Mouse (Mus musculus) kidney, postnatal 4 days (tissue): ENCODE results near the gene Tnf.
A peak's percentile ranks its signal among the peaks of the same experiment; 100 is the strongest.

Experiments
- DNase-seq, 2 experiments: peaks; one replicate each; pipeline ENCODE4 v3.0.0; 2021; ENCODE audit warnings: mixed read lengths in 2 of 2

Tnf gene

DNA sequence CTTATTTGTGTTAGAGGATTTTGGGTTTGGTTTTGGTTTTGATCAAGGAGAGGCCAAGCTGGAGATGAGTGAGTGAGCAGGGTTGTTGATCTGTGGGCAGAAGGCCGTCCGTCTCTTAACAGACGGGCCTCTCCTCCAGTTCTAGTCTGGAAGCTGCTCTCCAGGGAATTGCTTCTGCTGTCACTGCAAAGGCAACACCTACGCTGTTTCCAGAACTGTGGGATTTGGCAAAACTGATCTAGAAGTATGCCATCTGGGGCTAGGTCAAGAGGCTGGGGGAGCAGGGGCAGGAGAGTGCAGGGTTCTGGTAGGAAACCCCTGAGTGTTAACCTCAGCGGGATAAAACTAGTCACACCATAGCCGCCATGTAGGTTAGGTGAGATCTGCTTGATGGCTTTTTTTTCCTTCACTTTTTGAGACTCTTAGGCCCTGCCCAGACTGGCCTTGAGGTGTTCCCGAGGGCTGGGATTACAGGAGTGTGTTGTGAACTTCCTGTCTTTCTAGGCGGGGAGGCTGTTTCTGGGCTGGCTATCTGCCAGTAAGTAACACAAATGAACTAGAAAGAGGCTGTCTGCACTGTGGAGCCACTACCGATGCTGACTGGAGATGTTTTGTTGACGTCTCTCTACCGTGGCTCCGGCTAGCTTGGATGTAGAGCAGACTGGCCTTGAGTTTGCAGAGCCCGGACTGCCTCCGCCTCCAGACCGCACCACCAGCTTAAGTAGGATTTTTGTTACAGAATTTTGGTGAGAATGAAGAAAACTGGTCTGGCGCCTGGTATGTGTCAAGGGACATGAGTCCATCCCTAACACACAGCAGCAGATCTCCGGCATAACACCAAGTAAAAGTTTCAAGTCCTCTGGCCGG, 31.5 kb upstream of the Tnf start, which contains the start of gene Atp6v1g2:
Gene Atp6v1g2, plus strand, starts transcription at position 547 of the 867 bp plus-strand sequence.
- DNase-seq, result peak; percentile 20 to 51

DNA sequence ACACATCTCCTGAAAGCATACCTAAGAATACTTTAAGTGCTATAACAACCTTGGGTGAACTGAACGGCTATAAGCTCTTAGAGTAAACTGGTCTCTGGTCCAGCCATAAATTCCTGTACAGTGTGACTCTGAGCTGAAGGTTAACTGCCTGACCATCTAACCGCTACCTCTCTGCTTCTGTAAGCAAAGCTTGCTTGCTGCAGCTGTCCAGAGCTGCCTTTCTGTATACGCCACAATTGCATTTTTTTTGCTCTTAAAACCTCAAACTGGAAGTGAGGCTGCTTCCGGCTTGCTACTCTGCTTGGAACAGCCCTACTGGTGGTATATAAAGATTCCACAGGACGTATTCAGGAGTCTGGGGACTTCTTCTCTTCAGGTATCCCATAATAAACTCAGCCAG, 30.9 kb upstream of the Tnf start:
- peak; percentile 5 to 19 for DNase-seq

- DNase-seq, result peak; percentile 93 to 95
These were observed 30.2 kb upstream of the Tnf start for GRCm38 (mm10) chr17:35232043-35232442.

DNA sequence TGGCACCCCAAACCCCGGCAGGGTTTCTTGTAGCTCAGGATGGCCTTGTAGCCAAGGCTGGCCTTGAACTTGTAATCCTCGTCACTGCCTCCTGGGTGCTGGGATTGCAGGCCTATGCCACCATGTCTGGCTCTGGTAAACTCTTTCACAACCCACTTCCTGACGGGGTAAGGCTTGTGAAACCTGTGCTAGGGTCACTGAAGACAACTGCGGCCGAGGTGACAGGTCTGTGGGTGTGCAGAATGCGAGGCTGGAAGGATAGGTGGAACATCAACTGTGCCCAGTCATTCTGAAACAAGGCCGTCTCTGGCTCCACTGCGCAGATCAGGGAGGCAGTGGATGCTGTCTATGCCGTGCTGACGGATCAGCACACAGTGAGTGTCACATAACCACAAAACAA, 29.2 kb upstream of the Tnf start:
- no peak for DNase-seq

GRCm38 (mm10) chr17:35226561-35227046, 24.8 kb upstream of the Tnf start:
- DNase-seq, result peak in 1 of 2 experiments; percentile 52

- no peak for DNase-seq
These were observed 23.6 kb upstream of the Tnf start for GRCm38 (mm10) chr17:35225456-35225855.

GRCm38 (mm10) chr17:35224641-35225040, 22.8 kb upstream of the Tnf start:
- no peak for DNase-seq

DNA sequence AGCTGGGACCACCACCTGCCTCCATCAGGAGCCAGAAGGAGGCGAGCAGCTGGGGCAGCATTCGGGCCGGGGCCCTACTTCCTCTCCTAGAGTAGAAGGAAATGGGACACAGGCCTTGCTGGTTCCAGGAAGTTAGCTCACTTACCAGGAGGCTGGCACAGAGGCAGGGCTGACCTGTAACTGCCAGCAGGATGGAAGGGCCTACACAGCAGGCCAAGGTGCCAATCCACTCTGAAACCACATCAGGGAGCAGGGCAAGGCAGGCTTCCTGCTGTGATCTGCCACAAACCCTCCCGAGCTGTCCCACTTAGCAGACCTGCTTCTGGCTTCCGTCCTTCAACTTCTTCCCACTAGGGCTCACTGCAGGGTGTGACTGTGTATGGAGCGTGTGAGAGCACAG, 20.5 kb upstream of the Tnf start:
- peak in 1 of 2 experiments; percentile 54 for DNase-seq

GRCm38 (mm10) chr17:35220156-35220952, 18.5 kb upstream of the Tnf start, which contains the start of gene Gm16181:
Gm16181 (plus strand) TSS chr17:35220834.
- DNase-seq, result peak; percentile 64 to 73

DNA sequence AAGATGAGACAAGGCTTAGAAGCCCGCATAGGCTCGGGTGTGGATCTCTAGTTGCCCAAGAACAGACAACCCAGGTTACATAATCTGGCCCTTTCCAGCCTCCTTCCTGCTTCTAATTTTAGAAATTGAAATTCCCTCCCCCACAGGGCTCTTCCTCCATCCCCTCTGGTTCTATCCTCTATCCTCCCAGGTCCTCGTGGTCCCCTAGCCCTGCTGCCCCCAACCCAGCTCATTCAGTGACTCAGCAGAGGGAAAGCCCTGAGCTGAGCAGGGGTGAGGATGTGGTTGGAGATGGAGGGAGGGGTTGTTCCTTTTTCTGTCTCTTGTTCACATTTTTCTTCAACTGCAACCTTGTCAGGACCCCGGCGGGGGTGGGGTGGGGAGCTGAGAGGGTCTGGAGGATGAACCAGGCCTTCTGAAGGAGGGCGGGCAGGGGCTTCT, 17.8 kb upstream of the Tnf start:
- no peak for DNase-seq

- DNase-seq, result peak; percentile 45 to 64
These were observed 16.8 kb upstream of the Tnf start for GRCm38 (mm10) chr17:35218516-35219193.

GRCm38 (mm10) chr17:35213071-35213470, 11.3 kb upstream of the Tnf start:
- DNase-seq, result no peak

GRCm38 (mm10) chr17:35210593-35210992, 8.8 kb upstream of the Tnf start:
- no peak for DNase-seq

DNA sequence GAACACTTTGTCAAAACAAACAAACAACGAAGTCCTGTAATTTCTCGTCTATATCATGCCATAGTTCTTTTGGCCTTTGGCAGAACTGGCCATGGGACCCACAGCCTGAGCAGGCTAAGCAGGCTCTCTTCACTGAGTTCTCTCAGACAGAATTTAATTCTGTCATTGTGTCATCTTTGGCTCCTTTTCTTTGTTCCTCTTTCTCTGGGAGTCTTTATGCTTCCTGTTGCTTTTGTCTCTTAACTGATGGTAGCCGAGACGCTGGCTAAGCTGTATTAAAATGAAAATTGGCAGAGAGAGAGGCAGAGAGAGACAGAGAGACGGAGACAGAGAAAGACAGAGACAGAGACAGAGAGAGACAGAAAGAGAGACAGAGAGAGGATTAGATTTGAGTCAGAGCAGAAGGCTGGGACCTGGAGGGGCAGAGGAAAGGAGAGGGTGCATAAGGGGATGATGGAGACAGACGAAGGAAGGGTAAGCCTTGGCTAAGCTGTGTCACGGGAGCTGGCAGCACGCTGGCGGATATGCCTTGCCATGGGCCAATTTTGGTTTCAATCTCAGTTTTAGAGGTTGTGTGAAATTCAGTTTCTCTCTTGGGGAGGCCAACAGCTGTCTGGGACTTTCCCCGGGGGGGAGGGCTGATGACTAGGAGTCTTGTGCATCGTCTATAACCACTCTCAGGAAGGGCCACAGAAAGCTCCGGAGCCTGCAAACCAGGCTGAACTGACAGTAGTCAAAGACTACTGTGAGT, 8.2 kb upstream of the Tnf start:
- DNase-seq, result no peak

- no peak for DNase-seq
These were observed 3.6 kb upstream of the Tnf start for GRCm38 (mm10) chr17:35205380-35205769.

DNA sequence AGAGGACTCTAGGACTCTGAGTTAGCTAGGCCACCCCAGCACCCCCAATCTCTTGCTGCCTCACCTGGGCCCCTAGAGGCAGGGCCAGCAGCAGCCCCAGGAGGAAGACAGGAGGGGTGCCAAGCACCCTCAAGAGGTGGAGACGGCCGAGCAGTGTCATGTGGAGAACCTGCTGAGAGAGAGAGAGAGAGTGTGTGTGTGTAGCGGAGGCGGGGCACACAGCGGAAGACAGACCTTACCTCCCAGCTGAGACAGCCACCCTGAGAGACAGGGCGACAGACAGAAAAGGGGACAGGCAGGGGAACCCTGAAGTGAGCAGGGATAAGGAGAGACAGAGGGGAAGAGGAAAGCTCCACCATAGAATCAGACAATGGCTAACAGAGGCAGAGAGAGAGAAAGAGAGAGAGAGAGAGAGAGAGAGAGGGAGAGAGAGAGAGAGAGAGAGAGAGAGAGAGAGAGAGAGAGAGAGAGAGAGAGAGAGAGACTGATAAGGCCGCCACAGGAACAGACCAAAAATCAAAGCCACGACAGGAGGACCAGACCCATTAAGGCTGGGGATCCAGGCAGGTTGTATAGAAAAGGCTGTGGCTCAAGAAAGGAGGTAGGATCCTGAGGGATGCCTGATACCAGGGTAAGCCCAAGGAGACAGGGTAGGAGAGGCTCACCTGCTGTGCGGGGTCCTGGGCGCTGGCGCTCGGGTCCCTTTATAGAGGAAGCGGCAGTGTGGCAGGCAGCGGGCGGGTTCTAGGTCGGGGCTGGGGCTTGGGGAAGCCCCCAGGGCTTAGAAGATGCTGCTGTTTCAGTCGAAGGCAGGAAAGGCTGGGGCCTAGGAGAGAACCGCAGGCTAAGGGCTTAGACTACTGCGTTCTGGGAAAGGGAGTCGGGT, 2.9 kb upstream of the Tnf start, which contains the start of gene Lta:
Gene Lta, minus strand, starts transcription at position 858 of the 886 bp plus-strand sequence.
- DNase-seq, result no peak

- no peak for DNase-seq
These were observed 635 bp upstream of the Tnf start for GRCm38 (mm10) chr17:35202442-35202841.

- DNase-seq, result no peak
These were observed 679 bp downstream of the Tnf start for GRCm38 (mm10) chr17:35201128-35201527.

DNA sequence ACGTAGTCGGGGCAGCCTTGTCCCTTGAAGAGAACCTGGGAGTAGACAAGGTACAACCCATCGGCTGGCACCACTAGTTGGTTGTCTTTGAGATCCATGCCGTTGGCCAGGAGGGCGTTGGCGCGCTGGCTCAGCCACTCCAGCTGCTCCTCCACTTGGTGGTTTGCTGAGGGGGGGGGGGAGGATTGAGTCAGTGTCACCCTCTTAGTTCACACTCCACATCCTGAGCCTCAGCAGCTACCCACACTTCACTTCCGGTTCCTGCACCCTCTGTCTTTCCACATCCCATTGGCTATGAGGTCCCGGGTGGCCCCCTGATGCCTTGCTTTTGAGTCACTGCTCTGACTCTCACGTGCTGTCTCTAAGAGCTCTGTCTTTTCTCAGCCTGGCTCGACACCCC, 1.4 kb downstream of the Tnf start:
- no peak for DNase-seq

DNA sequence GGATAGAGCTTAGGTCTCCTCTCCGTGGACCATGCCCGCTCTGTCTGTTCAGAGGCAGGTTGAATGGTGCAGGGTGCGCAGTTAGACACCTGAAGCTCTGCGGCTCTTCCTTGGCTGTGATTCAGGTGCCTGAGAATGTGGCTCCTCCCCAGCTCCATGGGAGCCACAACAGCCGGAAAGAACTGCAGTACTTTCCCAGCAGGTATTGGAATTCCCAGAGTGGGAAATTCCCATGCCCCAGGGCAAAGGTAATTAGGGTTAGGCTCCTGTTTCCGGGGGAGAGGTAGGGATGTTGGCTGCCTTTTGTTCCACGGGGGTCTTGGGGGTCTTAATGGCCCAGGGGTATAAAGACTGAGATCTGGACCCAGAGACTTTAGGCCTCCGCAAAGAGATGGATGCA, 2.9 kb downstream of the Tnf start:
- no peak for DNase-seq

DNA sequence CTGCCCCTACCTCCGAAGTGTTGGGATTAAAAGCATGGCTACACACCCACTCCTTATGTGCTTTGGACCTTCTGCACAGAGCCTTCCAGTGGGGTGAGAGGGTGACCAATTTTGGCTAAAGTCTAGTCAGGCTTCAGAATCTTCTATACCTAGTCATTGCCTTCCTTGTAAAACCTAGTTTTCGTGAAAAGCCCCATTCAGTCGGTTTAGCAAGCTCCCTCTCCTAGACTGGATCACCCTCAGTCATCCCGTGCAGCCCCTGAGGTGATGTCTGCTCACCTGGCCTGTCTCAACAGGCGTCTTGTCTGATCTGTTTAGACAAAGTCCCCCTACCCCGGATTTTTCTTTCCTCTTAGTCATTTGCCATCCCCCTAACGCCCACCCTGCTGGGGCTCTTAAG, 3.8 kb downstream of the Tnf start:
- no peak for DNase-seq
